Mouse (Mus musculus): ENCODE results near the gene Traf3ip3. TPM values are rescaled to one million over a fixed set of nuclear protein-coding genes. Genes with fewer than 3 reads are reported as not detected.

The Traf3ip3 gene
- 0.64 and 1.1 TPM in 2 replicates for polyA plus RNA-seq (2021; fragmentation: Nextera tagmentation)
- long read RNA-seq, experiment 1, partial matches to known transcripts = 2 of 5 reads
- long read RNA-seq, experiment 1, other reads (novel, unspliced or antisense) = 3 of 5 reads
- long read RNA-seq, experiment 2, partial matches to known transcripts = 4 of 6 reads
- long read RNA-seq, experiment 2, other reads (novel, unspliced or antisense) = 2 of 6 reads

GRCm38 (mm10) chr1:193201383-193201778 lies at the start of gene Traf3ip3:
Gene Traf3ip3 (minus strand): TSS chr1:193201703.

GRCm38 (mm10) chr1:193207503-193207902 lies 6.0 kb upstream of the Traf3ip3 start, which contains the start of gene Lamb3:
Gene Lamb3 (plus strand): TSS chr1:193207699.

GRCm38 (mm10) chr1:193167746-193168145 lies 33.8 kb downstream of the Traf3ip3 start, which contains the start of gene A130010J15Rik:
Gene A130010J15Rik (plus strand): TSS chr1:193168046.

GRCm38 (mm10) chr1:193152872-193153271 lies 48.6 kb downstream of the Traf3ip3 start, which contains the start of gene Irf6:
Gene Irf6 (plus strand): TSS chr1:193153111.

GRCm38 (mm10) chr1:193129786-193130455 lies 71.6 kb downstream of the Traf3ip3 start, which contains the start of gene Diexf:
Gene Diexf (minus strand): TSS chr1:193130272.

Other genes with a start within 250 kb of the Traf3ip3 start
- gene Syt14, start 165.9 kb downstream of the Traf3ip3 start, polyA plus RNA-seq (2021; fragmentation: Nextera tagmentation) = 5.7 and 6.3 TPM in 2 replicates
- gene Diexf, start 71.4 kb downstream of the Traf3ip3 start, polyA plus RNA-seq (2021; fragmentation: Nextera tagmentation) = 0.88 and 1.4 TPM in 2 replicates
- gene Irf6, start 48.6 kb downstream of the Traf3ip3 start, polyA plus RNA-seq (2021; fragmentation: Nextera tagmentation) = 0.39 and 0.41 TPM in 2 replicates
- 4.9 and 6.3 TPM in 2 replicates for gene A130010J15Rik, start 33.7 kb downstream of the Traf3ip3 start, polyA plus RNA-seq (2021; fragmentation: Nextera tagmentation)
- 0.46 and 0.54 TPM in 2 replicates for gene Lamb3, start 6.0 kb upstream of the Traf3ip3 start, polyA plus RNA-seq (2021; fragmentation: Nextera tagmentation)
- gene Hsd11b1, start 62.4 kb upstream of the Traf3ip3 start, polyA plus RNA-seq (2021; fragmentation: Nextera tagmentation) = 51.6 and 57.6 TPM in 2 replicates
- gene G0s2, start 71.5 kb upstream of the Traf3ip3 start, polyA plus RNA-seq (2021; fragmentation: Nextera tagmentation) = 15.3 and 18.9 TPM in 2 replicates
- gene Camk1g, start 168.6 kb upstream of the Traf3ip3 start, polyA plus RNA-seq (2021; fragmentation: Nextera tagmentation) = 13.1 and 13.7 TPM in 2 replicates

All from layer of hippocampus, adult 6 months (tissue).